17 mouse cellular contexts compared by ENCODE assay signal in the genomic region with DNA sequence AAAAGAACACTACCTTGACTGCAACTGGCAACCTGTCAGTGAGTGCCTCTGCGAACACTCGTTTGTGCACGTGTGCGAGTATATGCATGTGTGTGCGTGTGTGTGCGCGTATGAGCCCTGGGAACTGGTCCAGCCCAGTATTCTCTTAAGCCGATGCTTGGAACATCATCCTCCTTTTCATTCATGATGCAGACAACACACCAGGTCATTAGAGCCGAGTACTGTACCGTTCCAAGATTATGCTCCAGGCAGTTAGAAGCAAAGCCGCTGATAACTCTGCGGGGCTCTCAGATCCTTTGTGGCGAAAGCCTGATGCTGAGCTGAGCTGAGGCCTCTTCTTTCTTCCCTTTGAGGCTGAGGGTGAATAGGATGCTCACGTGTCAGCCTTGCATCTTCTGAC.
DNase-seq lines count a peak whose midpoint lies in the region; ATAC-seq and TF ChIP-seq lines count a peak whose summit lies in the region.
"Had no signal": no experiment of that assay in that cellular context is flagged by ENCODE, and none has a peak within 500 bp of the region (broad histone marks: within the 10 kb centered on the region; RNA-seq: fewer than 3 reads in every experiment).

No protein-coding gene starts in this region.

- WGBS in forebrain, embryonic 13.5 days, result 53% methylated on average over 14 of the region's 14 CpGs
- WGBS in forebrain, postnatal 0 days, result 48% methylated on average over 14 of the region's 14 CpGs
- WGBS in midbrain, embryonic 12.5 days, result 73% methylated on average over 14 of the region's 14 CpGs
- 76% methylated on average over 14 of the region's 14 CpGs for WGBS in midbrain, embryonic 11.5 days
- WGBS in midbrain, embryonic 14.5 days, result 55% methylated on average over 14 of the region's 14 CpGs

- no peaks in the 10 kb centered on the region for H3K36me3 ChIP-seq in forebrain, embryonic 13.5 days (ENCODE audit: poor library complexity, severe bottlenecking)
- H3K36me3 ChIP-seq in forebrain, postnatal 0 days (ENCODE audit: insufficient read depth), result no peaks in the 10 kb centered on the region
- no peaks in the 10 kb centered on the region for H3K36me3 ChIP-seq in midbrain, embryonic 12.5 days
- H3K36me3 ChIP-seq in midbrain, embryonic 11.5 days (ENCODE audit: control insufficient read depth, insufficient read depth, low read length), result no peaks in the 10 kb centered on the region
- H3K36me3 ChIP-seq in midbrain, embryonic 14.5 days (ENCODE audit: control insufficient read depth, insufficient read depth, low read length), result no peaks in the 10 kb centered on the region
- H3K36me3 ChIP-seq: forebrain, embryonic 12.5 days; heart, embryonic 12.5 days; hindbrain, embryonic 10.5 days; hindbrain, embryonic 15.5 days had no signal

- no peak overlapping the region for H3K9ac ChIP-seq in forebrain, embryonic 13.5 days
- no peak overlapping the region for H3K9ac ChIP-seq in forebrain, postnatal 0 days
- no peak overlapping the region for H3K9ac ChIP-seq in midbrain, embryonic 12.5 days (replicated peaks)
- H3K9ac ChIP-seq in midbrain, embryonic 11.5 days (ENCODE audit: low read length), result no peak overlapping the region
- no peak overlapping the region for H3K9ac ChIP-seq in midbrain, embryonic 14.5 days (replicated peaks; ENCODE audit: low read length)
- H3K9ac ChIP-seq: forebrain, embryonic 12.5 days; heart, embryonic 12.5 days; hindbrain, embryonic 15.5 days had no signal

- peak overlapping the region; percentile 11; the same call in 1 of the 2 replicates for H3K27ac ChIP-seq in forebrain, embryonic 13.5 days
- H3K27ac ChIP-seq in forebrain, postnatal 0 days (ENCODE audit: low read depth, low read length), result no peak overlapping the region
- H3K27ac ChIP-seq in midbrain, embryonic 12.5 days (replicated peaks), result peak overlapping the region; percentile 20; the same call in 1 of the 2 replicates
- no peak overlapping the region for H3K27ac ChIP-seq in midbrain, embryonic 11.5 days (ENCODE audit: low read depth, low read length)
- peak overlapping the region; percentile 49; the same call in 1 of the 2 replicates for H3K27ac ChIP-seq in midbrain, embryonic 14.5 days (replicated peaks; ENCODE audit: low read depth, low read length)
- H3K27ac ChIP-seq: forebrain, embryonic 12.5 days; heart, adult 2 months; hindbrain, embryonic 10.5 days; hindbrain, embryonic 15.5 days had no signal

- H3K9me3 ChIP-seq in forebrain, embryonic 13.5 days (replicated peaks), result no peaks in the 10 kb centered on the region
- H3K9me3 ChIP-seq in forebrain, postnatal 0 days (ENCODE audit: low read length), result no peaks in the 10 kb centered on the region
- no peaks in the 10 kb centered on the region for H3K9me3 ChIP-seq in midbrain, embryonic 12.5 days
- no peaks in the 10 kb centered on the region for H3K9me3 ChIP-seq in midbrain, embryonic 11.5 days (ENCODE audit: control insufficient read depth, low read length)
- H3K9me3 ChIP-seq in midbrain, embryonic 14.5 days (ENCODE audit: control insufficient read depth, low read length), result no peaks in the 10 kb centered on the region
- H3K9me3 ChIP-seq: forebrain, embryonic 12.5 days; hindbrain, embryonic 15.5 days had no signal

- no peak overlapping the region for H3K4me2 ChIP-seq in forebrain, embryonic 13.5 days
- no peak overlapping the region for H3K4me2 ChIP-seq in forebrain, postnatal 0 days (ENCODE audit: low read depth)
- no peak overlapping the region for H3K4me2 ChIP-seq in midbrain, embryonic 12.5 days (replicated peaks)
- H3K4me2 ChIP-seq in midbrain, embryonic 11.5 days, result no peak overlapping the region
- H3K4me2 ChIP-seq in midbrain, embryonic 14.5 days (ENCODE audit: low read length), result no peak overlapping the region
- H3K4me2 ChIP-seq: forebrain, embryonic 12.5 days; heart, embryonic 12.5 days; hindbrain, embryonic 15.5 days had no signal

- H3K4me3 ChIP-seq in forebrain, embryonic 13.5 days, result no peak overlapping the region
- H3K4me3 ChIP-seq in forebrain, postnatal 0 days (ENCODE audit: low read depth, low read length), result no peak overlapping the region
- no peak overlapping the region for H3K4me3 ChIP-seq in midbrain, embryonic 12.5 days
- no peak overlapping the region for H3K4me3 ChIP-seq in midbrain, embryonic 11.5 days (ENCODE audit: low read depth, low read length)
- no peak overlapping the region for H3K4me3 ChIP-seq in midbrain, embryonic 14.5 days (replicated peaks; ENCODE audit: low read depth, low read length)
- H3K4me3 ChIP-seq: forebrain, embryonic 12.5 days; heart, adult 2 months; heart, embryonic 12.5 days; hindbrain, embryonic 10.5 days; hindbrain, embryonic 15.5 days had no signal

- H3K27me3 ChIP-seq in forebrain, embryonic 13.5 days, result no peaks in the 10 kb centered on the region
- no peaks in the 10 kb centered on the region for H3K27me3 ChIP-seq in forebrain, postnatal 0 days (ENCODE audit: insufficient read depth, low read length)
- no peaks in the 10 kb centered on the region for H3K27me3 ChIP-seq in midbrain, embryonic 12.5 days
- H3K27me3 ChIP-seq in midbrain, embryonic 11.5 days (ENCODE audit: control insufficient read depth, insufficient read depth, low read length), result no peaks in the 10 kb centered on the region
- no peaks in the 10 kb centered on the region for H3K27me3 ChIP-seq in midbrain, embryonic 14.5 days (ENCODE audit: control insufficient read depth, insufficient read depth, low read length)
- H3K27me3 ChIP-seq: forebrain, embryonic 12.5 days; heart, embryonic 12.5 days; hindbrain, embryonic 15.5 days had no signal

- peak; percentile 66; the same call in 1 of the 2 replicates for ATAC-seq in forebrain, embryonic 13.5 days
- no peak; the same call in 1 of the 2 replicates for ATAC-seq in forebrain, postnatal 0 days
- ATAC-seq in midbrain, embryonic 12.5 days (ENCODE audit: low FRiP score, low read depth), result peak; percentile 16; the same call in 1 of the 2 replicates
- ATAC-seq in midbrain, embryonic 11.5 days (ENCODE audit: low FRiP score), result no peak
- ATAC-seq in midbrain, embryonic 14.5 days (ENCODE audit: low FRiP score, low TSS enrichment), result peak; percentile 27; the same call in 1 of the 2 replicates
- ATAC-seq: activated CD4-positive, CD25-positive, alpha-beta regulatory T cell, adult 4 months; inflammation-experienced regulatory T-cells, adult 6 months had no signal

- no peak for TF ChIP-seq CTCF in forebrain, postnatal 0 days (IDR thresholded peaks at IDR 0.05; ENCODE audit: low read depth)

- no peaks in the 10 kb centered on the region for H3K4me1 ChIP-seq in forebrain, embryonic 13.5 days
- H3K4me1 ChIP-seq in forebrain, postnatal 0 days (ENCODE audit: insufficient read depth), result no peaks in the 10 kb centered on the region
- H3K4me1 ChIP-seq in midbrain, embryonic 12.5 days, result no peaks in the 10 kb centered on the region
- no peaks in the 10 kb centered on the region for H3K4me1 ChIP-seq in midbrain, embryonic 11.5 days (ENCODE audit: control insufficient read depth, insufficient read depth, low read length)
- no peaks in the 10 kb centered on the region for H3K4me1 ChIP-seq in midbrain, embryonic 14.5 days (ENCODE audit: control insufficient read depth, insufficient read depth, low read length)
- H3K4me1 ChIP-seq: forebrain, embryonic 12.5 days; heart, embryonic 12.5 days; hindbrain, embryonic 10.5 days; hindbrain, embryonic 15.5 days had no signal

- no peak for DNase-seq in forebrain, postnatal 0 days
- DNase-seq in midbrain, embryonic 11.5 days (ENCODE audit: low spot score, missing footprints), result no peak
- peak; percentile 55 for DNase-seq in midbrain, embryonic 14.5 days
- DNase-seq in T-cell, adult 2 months (ENCODE audit: low spot score), result no peak
- DNase-seq in spleen, postnatal 36 days (ENCODE audit: low spot score in 2 of 2), result no peak
- DNase-seq: adrenal gland, postnatal 14 days; cerebellum, adult 2 months; gastrocnemius, postnatal 14 days; heart, adult 2 months had no signal

Comparison
In these comparisons a context has a peak if more than half of its experiments do, and no peak if none do; other contexts are left out.
1. ATAC-seq: peak in forebrain, embryonic 13.5 days (single experiment), midbrain, embryonic 12.5 days (single experiment) and midbrain, embryonic 14.5 days (single experiment); none in forebrain, postnatal 0 days (single experiment) and midbrain, embryonic 11.5 days (single experiment).
2. H3K27ac ChIP-seq: peak in forebrain, embryonic 13.5 days (single experiment), midbrain, embryonic 12.5 days (single experiment) and midbrain, embryonic 14.5 days (single experiment); none in forebrain, postnatal 0 days (single experiment) and midbrain, embryonic 11.5 days (single experiment).